In the genomic region with DNA sequence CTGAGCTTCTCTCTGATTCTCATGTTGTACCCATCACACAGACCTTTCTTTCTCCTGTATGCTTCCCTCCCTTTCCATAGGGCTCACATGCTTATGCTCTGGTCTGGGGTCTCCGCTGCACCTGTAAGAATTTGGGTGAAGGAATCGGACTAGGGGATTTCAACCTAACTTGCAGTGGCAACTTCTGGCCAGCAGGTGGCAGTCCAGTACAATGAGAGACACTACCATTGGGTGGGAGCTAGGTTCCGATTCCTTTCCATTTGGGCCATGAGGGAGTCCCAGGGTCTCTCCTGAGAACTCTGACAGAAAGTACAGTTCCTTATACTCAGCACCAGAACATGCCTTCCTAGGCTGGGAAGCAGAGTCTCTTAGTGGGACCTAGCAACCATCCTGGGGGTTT, we compare ENCODE assay signal across 9 mouse cellular contexts. TPM values are rescaled to one million over a fixed set of nuclear protein-coding genes. Genes with fewer than 3 reads are reported as not detected.
DNase-seq lines count a peak whose midpoint lies in the region; ATAC-seq lines count a peak whose summit lies in the region.
"Had no signal": no experiment of that assay in that cellular context is flagged by ENCODE, and none has a peak within 500 bp of the region (broad histone marks: within the 10 kb centered on the region; RNA-seq: fewer than 3 reads in every experiment).

No protein-coding gene starts in this region.

- no peaks in the 10 kb centered on the region for H3K4me1 ChIP-seq in kidney, embryonic 14.5 days (ENCODE audit: control insufficient read depth, insufficient read depth, low read length)

- H3K27me3 ChIP-seq in kidney, embryonic 14.5 days (ENCODE audit: control insufficient read depth, insufficient read depth, low read length), result peaks cover 7% of the 10 kb centered on the region

- no peak overlapping the region for H3K9ac ChIP-seq in kidney, embryonic 14.5 days (ENCODE audit: low read depth, low read length)

- WGBS in kidney, embryonic 14.5 days, result 25% methylated on average over 3 of the region's 3 CpGs

- no peaks in the 10 kb centered on the region for H3K9me3 ChIP-seq in kidney, embryonic 14.5 days (ENCODE audit: control insufficient read depth, low read length)
- H3K9me3 ChIP-seq: megakaryocyte, embryonic 14.5 days had no signal

- ATAC-seq in kidney, embryonic 14.5 days (ENCODE audit: low FRiP score, low TSS enrichment), result no peak
- peak; percentile 81 for ATAC-seq in common myeloid progenitor, adult 5-6 weeks (replicated peaks; ENCODE audit: low read depth, poor library complexity, severe bottlenecking)
- peak; percentile 67 for ATAC-seq in monocyte, adult 5-6 weeks (replicated peaks; ENCODE audit: insufficient number of reproducible peaks, low FRiP score, low TSS enrichment, poor library complexity, severe bottlenecking)

- intact Hi-C loops in heart, postnatal 36 days (cut with DNase I), result loop anchor here (1.0 kb wide), 1 partner anchor 101 kb away; no protein-coding TSS in a partner anchor
- intact Hi-C loops in left cerebral cortex, postnatal 14 days (cut with DNase I), result loop anchor here (1.0 to 5.0 kb wide), 2 partner anchors 43 to 101 kb away; partner anchors contain the start of gene Syndig1l

- H3K36me3 ChIP-seq in kidney, embryonic 14.5 days (ENCODE audit: control insufficient read depth, insufficient read depth, low read length), result no peaks in the 10 kb centered on the region

- DNase-seq in kidney, adult 18-20 months, result peak; percentile 65
- DNase-seq in adrenal gland, adult 18-20 months (ENCODE audit: low spot score in 2 of 2), result peak; percentile 58 to 72
- DNase-seq in heart, postnatal 36 days, result peak; percentile 59 to 76
- DNase-seq in left cerebral cortex, postnatal 14 days (ENCODE audit: low spot score in 2 of 2), result peak; percentile 54 to 81
- DNase-seq in testis, postnatal 14 days (ENCODE audit: low spot score), result peak; percentile 33

- H3K4me2 ChIP-seq in kidney, embryonic 14.5 days (replicated peaks; ENCODE audit: low read depth, low read length), result no peak overlapping the region

- no peak overlapping the region for H3K27ac ChIP-seq in kidney, embryonic 14.5 days (ENCODE audit: low read depth, low read length)

- no peak overlapping the region for H3K4me3 ChIP-seq in kidney, embryonic 14.5 days (ENCODE audit: low read length)
- H3K4me3 ChIP-seq: megakaryocyte, embryonic 14.5 days had no signal

RNA-seq across cellular contexts. Expression of gene Vrtn, which starts 13.1 kb away (rescaled TPM):
- polyA plus RNA-seq in kidney, embryonic 14.5 days (2014; fragmentation: Nextera tagmentation; extraction: Ambion mirVana), result not detected in 2 replicates
- not detected for total RNA-seq in adrenal gland, adult 18-20 months (2021)
- not detected in 2 replicates for total RNA-seq in common myeloid progenitor, adult 5-6 weeks (2017)
- total RNA-seq in heart, postnatal 36 days (2021), result not detected
- not detected for total RNA-seq in left cerebral cortex, postnatal 14 days (2021)
- total RNA-seq in monocyte, adult 5-6 weeks (2017), result not detected in 3 replicates

RNA-seq across cellular contexts. Expression of gene Abcd4, which starts 36.7 kb away (rescaled TPM):
- polyA plus RNA-seq in kidney, embryonic 14.5 days (2014; fragmentation: Nextera tagmentation; extraction: Ambion mirVana), result 10.0 and 14.8 TPM in 2 replicates
- 10 to 100 TPM; 11.8 to 12.1 TPM for total RNA-seq in adrenal gland, adult 18-20 months (2021)
- 1.9 and 4.1 TPM in 2 replicates for total RNA-seq in common myeloid progenitor, adult 5-6 weeks (2017)
- 1 to 10 TPM; 5.2 to 7.1 TPM for total RNA-seq in heart, postnatal 36 days (2021)
- 10 to 100 TPM; 10.4 to 11.9 TPM for total RNA-seq in left cerebral cortex, postnatal 14 days (2021)
- total RNA-seq in monocyte, adult 5-6 weeks (2017), result 4.0 to 10.0 TPM (median 5.7 TPM) in 3 replicates

RNA-seq across cellular contexts. Expression of gene Syndig1l, which starts 44.7 kb away (rescaled TPM):
- polyA plus RNA-seq in kidney, embryonic 14.5 days (2014; fragmentation: Nextera tagmentation; extraction: Ambion mirVana), result not detected in 2 replicates
- not detected for total RNA-seq in adrenal gland, adult 18-20 months (2021)
- total RNA-seq in common myeloid progenitor, adult 5-6 weeks (2017), result not detected in 2 replicates
- not detected for total RNA-seq in heart, postnatal 36 days (2021)
- 10 to 100 TPM; 12.4 to 17.5 TPM for total RNA-seq in left cerebral cortex, postnatal 14 days (2021)
- not detected in 3 replicates for total RNA-seq in monocyte, adult 5-6 weeks (2017)

Comparison
In these comparisons a context has a peak if more than half of its experiments do, and no peak if none do; other contexts are left out.
1. RNA of gene Syndig1l, which starts 44.7 kb away (total RNA-seq): 12.4 to 17.5 TPM in left cerebral cortex, postnatal 14 days; not detected in adrenal gland, adult 18-20 months, not detected in common myeloid progenitor, adult 5-6 weeks, not detected in heart, postnatal 36 days and not detected in monocyte, adult 5-6 weeks; every median in the first group is over 10 times any median in the second.
2. Peak in every context shown above with its lines, with median percentiles within 50 percentile points of each other: DNase-seq.